Mouse (Mus musculus): ENCODE measurements around the gene Trim11.

Trim11 gene

DNA sequence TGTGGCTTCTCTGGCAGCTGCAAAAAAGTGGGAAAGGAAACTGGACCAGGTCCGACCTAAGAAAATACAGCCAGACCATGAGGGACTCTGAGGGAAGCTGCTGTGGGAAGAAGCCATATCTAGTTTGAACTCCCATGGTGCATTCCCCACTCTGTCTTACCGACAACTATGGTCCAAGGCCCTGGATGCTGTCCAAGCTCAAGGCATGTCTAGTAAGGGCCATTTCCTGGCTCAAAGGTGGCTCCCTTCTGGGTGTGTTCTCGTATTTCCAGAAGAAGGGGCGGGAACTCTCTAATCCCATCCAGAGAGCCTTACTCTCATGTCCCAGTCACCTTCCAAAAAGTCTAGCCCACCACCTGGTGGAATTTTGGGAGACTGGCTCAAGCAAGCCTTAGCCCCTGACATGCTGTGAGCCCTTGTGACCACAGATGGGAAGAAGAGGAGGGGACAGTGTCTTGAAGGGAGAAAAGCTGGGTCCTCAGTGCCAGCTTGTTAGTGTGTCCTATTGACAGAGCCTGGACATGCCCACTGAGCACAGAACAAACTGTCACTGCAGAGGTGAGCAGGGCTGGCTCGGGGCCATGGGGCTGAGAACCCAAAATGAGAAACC, 2.6 kb downstream of the Trim11 start:
- DNase-seq (ENCODE audit: low spot score) = no peak

DNA sequence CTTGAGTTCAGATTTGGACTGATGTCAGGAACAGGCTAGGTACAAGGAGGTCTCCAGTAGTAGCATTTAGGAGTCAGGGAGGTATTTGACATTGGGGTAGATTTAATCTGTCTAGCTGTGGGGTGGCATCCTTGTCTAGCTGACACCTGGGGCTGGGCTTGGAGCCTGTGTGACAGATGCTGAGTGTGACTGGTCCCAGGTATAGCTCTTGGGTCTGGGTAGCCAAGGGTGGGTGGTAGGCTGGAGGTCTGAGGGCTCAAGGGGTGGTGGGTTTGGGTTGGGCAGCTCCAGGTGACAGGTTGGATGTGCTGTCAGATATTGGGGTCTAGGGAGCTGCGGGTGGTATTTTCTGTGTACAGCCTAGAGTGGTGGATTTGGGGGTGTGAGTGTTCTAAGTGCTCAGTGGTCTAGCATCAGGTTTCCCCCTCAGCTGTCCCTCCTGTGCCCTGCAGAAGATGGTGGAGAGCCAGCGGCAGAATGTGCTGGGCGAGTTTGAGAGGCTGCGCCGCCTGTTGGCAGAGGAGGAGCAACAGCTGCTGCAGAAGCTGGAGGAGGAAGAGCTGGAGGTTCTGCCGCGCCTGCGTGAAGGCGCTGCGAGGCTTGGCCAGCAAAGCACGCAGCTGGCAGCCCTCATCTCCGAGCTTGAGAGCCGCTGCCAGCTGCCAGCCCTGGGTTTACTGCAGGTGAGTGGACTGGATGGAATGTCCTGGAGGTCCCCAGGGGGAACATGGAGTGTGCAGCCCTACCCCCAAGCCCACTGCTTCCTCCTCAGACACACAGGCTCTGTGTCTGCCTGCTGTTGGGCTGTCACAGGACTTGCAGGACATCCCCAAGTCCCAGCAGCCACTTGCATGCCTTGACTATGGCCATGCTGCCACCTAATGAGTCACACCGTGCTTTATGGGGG, 3.9 kb downstream of the Trim11 start:
- no peak for DNase-seq (ENCODE audit: low spot score)

DNA sequence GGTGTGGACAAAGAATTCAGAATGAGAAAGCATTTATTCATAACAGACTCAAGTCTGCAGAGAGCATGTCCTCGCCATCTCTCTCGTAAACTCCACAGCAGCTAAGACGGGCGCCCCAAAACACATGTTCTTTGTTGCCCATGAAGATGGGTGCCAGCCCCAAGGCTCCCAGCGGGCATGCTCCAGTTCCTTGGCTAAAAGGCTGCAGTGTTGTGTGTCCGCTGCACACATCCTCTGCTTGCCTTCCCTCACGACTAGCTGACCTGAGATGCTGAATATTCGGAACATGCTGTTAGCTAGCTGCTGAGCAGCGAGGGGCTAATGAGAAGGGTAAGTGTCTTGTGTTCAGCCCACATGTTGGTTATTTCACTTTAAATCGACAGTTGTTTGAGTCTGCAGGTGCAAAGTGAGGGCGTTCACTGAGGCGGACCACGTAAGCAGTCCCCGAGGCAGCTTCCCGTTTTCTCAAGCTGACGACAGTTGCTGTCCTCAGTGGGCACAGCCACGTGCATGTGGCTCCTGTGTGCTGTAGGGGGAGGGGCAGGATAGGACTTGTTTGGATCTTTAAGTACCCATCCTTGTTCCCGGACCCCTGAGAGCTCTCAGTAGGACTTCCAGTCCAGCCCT, 4.7 kb downstream of the Trim11 start:
- no peak for DNase-seq (ENCODE audit: low spot score)

DNA sequence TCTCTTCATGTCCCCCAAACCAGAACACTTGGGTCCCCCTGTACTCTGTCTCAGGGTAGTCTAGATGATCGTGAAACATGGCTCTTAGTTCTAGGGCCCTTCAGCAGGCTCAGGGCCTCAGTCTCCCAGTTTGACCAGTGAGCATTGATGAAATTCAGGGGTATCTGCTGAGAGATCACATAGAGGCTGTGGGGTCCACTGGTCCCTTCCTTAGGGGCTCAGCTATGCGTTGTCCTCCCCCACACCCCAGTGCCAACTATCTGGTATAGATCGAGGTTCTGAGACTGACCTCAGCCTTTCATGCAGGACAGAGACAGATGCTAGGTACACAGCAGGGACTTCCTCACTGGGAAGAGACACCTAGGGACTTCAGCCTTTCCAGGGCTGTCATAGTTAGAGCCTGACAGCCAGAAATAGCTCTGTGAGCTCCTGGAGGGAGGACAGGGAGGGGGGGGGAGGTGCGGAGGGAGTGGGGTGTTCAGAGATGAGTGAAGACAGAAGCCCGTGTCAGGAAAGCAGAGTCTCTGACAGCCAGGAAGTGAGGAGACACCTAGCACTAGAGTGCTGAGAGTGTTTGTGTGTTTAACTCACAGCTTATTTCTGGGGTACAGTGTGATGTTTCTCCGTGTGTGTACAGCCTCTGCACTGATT, 5.9 kb downstream of the Trim11 start:
- no peak for DNase-seq (ENCODE audit: low spot score)

DNA sequence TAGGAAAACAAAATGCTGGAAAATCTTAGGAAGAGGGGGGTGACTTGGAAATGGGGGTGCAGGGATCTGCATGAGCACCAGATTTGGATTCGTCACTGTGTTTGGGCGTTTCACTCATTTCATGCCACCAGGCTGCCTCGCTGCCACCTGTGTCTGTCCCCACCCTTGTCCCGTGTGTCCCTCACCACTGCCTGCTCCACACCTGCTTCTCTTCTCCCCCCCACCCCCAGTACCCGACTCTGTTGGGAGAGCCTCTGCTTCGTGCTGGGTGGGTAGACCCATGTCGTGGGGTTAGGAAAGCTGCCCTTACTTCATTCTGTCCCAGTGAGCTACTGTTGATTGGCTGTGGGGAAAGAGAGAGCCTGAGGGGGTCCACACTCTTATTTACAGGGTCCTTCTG, 6.8 kb downstream of the Trim11 start:
- no peak for DNase-seq (ENCODE audit: low spot score)

DNA sequence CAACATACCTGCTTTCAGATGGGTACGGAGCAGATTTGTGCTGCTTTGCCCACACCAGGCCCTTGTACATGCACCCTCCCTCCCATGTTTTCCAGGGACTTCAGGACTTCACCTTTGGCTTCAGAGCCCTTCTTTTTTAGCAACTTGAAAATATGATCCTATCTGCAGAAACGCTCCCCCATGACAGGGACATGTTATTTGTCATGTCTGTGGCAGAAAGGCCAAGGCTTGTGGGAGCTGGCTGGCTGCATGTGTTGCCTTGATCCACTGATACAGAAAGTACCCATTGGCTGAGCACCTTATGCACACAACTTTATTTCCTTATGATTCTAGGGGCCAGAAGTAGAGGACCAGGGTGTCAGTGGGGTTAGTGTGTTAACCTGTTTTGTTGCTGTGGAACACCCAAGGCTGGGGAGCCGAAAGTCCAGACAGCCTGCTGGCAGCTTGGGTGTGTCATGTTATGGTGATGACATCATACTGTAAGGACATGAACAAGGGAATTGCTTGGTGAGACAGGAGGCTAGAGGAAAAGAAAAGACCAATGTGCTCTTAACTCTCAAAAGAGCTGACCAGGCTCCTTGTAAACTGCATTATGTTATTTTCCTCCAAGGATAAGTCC, 7.5 kb downstream of the Trim11 start:
- DNase-seq (ENCODE audit: low spot score) = no peak

DNA sequence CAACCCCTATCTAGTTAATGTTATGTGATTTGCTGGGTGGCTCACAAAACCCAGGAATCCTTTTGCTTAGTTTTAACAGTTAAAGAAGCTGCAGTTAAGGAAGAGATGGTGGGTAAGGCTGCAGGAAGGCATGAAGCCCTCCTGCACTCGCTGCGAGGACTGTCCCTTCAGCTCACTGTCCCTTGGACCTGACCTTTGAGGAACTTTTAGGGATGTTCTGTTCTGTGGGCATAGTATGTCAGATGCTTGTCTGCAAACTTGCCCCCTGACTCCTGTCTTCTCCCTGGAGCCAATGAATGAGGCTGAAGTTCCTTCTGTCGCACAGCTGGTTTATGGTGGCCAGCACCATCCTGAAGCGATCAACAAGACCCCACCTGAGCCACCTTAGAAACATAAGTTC, 11.3 kb downstream of the Trim11 start:
- no peak for DNase-seq (ENCODE audit: low spot score)

DNA sequence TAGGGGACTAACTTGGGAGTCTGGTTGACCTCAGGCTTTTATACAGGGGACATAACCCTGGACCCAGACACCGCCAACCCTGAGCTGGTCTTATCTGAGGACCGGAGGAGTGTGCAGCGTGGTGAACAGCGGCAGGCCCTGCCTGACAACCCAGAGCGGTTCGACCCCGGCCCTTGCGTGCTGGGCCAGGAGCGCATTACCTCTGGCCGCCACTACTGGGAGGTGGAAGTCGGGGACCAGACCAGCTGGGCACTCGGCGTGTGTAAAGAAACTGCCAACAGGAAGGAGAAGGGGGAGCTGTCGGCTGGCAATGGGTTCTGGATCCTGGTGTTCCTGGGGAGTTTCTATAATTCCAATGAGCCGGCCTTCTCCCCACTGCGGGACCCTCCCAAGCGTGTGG, 12.2 kb downstream of the Trim11 start:
- DNase-seq (ENCODE audit: low spot score) = no peak

DNA sequence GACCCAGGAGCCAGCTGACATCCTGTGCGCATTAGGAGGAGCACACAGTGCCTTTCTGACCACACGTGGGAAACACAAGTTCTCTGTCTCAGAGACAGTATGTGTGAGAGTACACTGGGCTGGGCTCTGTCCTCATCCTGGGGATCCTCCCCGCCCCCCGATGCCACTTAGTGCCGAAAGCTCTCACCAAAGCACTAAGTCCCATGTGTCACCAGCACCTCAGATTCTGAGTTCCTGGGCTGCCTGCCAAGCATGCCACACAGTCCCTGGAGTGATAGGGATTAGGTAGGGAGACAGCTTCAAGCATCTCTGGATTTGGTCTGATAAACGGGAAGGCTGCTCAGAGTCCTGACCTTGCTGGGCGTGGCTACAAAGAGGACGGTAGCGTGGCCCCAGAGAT, 12.9 kb downstream of the Trim11 start:
- DNase-seq (ENCODE audit: low spot score) = no peak

DNA sequence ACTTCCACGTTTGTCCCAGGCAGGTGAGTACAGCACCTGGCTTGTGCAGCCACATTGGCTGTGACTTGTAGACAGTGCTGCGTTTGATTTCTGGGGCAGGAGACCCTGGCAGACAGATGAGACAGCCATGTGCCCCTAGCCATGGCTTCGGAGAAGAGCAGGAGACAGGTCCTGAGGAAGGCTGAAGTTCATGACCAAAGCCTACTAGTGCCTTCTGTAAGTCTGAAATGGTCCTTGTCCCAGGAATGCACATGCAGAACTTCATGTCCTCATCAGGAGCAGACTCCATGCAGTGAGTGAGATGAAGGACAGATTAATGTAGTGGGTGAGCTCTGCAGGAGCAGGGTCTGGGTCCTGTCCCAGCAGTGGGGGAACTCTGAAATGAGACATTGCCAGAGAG, 14.0 kb downstream of the Trim11 start:
- no peak for DNase-seq (ENCODE audit: low spot score)

DNA sequence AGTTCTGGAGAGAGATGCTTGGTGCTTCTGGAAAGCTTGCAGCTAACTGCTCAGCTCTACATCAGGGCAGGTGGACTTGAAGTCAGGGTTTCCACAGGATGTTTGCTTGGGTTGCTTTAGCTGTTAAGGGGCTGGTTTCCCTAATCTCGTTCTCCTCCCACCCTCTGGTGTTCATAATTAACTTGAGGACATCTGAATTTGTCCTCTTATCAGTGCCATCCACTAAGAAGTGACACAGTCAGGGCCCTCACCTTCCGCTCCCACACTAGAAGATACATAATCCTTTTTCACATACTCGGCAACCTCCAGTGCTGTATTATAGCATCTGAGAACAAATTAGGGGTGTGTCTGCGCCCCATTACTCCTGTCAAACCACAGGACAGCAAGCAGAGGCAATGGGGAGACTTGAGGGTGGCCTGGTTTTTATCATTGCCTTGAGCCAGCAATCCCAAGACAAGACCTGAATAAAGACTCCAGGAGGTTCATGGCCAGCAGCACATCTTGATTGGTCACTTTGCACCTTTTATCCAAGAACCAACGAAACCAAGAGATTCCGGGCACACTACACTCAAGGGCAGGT, 15.3 kb downstream of the Trim11 start:
- no peak for DNase-seq (ENCODE audit: low spot score)

DNA sequence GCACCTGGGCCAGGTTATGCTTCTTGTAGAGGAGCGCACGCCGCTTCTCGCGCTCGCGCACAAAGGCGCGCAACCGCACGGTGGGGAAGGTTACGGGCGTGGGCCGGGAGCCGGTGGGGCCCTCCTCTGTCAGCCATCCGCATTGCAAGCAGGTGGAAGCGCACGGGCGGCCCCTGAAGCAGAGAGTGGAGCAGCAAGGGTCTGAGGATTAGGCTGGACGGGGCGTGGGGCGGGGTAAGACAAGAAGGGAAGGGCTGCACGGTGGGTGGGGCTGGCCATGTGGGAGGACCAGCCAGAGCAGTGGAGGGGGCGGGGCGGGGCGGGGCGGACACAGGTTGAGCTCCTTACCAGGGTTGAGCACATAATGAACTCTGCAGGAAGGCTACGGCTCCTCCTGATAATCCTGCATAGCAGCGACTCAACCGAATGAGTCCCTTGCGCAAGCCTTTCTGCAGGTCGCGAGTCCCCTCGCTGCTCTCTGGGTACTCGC, 16.5 kb downstream of the Trim11 start:
- DNase-seq (ENCODE audit: low spot score) = no peak

DNA sequence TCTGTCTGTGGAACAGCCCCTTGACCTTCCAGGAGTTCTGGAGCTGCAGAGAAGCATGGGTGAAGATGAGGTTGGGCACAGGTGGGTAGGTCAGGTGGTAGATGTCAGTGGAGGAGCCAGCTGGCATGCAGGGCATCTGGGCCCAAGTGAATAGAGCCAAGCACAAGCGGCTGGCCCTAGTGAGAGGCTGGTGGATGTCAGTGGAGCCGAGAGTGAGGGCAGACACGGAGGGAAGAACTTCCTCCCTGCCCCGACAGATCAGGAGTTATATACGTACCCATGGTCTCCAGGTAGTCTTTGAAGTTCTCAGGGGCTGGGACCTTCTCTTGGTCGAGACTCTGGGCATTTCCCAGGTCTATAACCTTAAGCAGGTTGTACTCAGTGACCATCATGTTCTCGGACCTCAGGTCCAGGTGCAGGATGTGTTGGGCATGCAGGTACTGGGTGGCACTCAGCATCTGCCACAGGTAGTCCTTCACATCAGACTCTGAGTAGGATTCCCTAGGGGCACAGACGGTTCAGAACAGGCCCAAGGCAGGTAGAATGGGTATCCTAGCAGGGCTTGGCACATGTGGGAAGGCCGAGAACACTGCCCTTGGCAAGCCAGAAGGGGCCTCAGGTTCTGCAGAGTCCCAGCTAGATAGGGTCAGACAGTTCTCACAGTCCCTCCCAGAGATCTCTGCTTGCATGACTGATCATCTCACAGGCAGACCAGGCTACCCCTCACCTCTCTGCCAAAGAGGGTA, 17.3 kb downstream of the Trim11 start:
- no peak for DNase-seq (ENCODE audit: low spot score)

DNA sequence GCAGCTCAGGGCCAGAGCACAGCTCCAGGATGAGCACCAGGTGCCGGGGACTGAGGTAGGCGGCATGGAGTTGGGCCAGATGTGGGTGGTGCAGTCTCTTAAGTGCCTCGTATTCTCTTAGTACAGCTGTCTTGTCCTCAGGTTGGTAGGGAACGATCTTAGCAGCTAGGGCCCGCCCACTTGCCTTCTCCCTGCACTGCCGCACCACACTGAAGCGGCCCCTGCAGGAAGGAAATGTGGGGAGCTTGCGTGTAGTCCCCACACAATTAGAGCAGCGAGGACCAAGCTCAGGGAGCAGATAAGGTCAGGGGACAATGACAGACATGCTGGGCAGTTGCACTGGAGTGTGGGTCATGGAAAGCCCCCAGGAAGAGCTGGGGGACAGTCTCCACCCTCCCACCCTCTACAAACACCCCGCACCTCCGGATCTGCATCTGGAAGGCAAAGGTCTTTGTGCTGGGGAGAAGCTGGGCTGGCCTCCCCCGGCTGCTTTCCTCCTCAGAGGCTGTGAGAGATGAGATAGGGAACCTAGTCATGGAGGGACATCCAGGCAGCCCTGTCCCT, 18.0 kb downstream of the Trim11 start:
- no peak for DNase-seq (ENCODE audit: low spot score)

DNA sequence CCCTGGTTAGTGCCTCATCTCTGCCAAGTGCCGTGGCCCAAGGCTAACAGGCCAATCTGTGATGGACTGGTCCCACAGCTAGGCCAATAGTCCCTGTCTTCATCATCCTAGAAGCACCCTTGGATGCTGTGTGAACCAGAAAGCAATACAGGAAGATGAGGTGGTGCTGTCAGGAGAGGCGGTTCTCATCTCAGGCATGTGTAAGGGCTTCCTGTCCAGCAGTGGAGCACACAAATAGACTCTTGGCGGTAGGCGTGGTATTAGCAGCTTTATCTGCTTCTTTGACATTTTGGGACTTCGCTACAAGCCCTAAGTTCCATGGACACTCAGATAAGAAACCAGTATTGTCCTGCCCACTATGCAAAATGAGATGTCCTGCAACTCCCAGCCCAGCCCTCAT, 19.6 kb downstream of the Trim11 start:
- DNase-seq (ENCODE audit: low spot score) = no peak

DNA sequence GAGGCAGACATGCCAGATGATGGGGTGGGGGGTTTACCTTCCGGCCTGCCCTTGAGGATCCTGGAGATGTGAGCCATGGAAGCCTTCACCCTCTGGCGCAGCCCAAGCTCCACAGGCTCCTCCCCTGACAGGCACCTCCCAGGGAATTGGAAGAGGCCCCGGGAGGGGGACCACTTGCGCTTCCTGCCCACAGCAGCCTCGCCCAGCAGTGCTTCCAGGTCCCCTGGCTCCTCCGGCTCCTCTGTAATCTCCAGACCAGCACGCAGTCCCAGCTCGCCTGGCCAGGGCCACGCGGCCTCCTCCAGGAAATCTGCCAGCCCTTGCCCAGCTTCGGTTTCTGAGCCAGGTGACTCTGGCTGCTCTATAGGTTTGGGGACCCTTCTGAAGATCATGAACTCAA, 21.3 kb downstream of the Trim11 start:
- DNase-seq (ENCODE audit: low spot score) = no peak

DNA sequence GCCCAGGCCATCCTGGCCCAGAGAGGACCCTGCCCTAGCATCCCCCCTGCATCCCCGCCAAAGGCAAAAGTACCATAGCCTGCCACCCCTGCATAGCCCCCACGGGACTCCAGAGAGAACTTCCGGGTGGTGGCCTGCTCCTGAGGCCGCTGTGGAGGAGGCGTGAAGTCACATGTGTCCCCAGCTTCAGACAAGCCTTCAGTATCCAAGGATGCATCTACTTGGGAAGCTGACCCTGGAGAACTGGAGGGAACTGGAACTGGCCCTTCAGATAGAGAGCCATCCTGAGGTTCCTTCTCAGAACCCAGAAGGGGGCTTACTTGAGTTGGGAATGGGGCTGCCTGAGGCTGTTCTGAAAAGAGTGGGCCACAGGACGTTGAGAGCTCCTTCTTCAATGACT, 21.9 kb downstream of the Trim11 start:
- no peak for DNase-seq (ENCODE audit: low spot score)

DNA sequence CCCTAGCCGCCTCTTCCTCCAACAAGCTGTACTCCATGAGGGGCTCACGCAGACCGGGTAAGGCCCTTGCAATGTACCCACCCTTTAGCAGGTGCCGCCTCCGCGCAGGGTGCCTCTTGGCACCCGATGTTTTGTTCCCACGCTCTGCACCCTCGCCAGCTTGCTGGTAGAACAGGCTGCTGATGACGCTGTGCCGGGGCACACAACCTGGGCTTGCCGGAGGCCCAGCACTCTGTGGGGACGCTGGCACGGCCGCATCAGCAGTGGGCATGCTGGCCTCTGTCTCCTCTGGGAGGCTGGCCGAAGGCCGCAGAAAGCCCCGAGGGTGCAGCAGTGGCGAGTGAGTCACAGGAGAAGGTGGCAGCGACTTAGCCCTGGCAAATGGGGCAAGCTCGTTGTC, 22.7 kb downstream of the Trim11 start:
- DNase-seq (ENCODE audit: low spot score) = no peak

DNA sequence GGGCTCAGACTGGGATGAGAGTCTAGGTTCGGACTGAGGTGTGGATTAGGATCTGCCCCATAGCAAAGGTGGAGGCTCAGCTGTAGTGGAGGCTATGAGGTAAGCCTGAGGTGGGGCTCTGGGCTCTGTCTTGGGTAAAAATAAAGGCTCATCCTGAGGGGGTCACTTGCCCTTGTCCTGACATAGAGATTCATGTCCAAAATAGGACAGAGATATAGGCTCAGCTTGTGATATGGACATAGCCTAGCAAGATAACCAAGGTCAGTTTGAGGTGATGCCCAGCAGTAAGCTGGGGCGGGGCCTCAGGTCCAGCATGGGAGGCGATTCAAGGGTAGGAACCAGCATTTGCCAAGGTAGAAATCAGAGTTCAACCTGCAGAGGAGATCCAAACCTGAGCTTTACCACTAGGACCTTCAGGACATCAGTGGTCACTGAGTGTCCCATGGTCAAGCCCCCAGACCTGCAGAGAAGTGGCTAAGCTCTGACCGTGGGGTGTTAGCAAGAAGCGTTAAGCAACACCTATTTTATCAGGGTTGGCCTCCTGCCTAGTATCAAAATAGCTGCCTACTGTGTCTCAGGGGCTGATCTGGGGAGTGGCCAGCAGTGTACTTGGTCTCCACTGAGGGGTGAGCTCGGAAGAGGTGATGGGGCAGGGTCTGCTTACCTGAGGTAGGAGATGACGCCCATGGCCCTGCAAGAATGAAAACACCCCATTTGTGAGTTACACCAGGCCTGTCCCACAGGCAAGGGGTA, 24.6 kb downstream of the Trim11 start:
- DNase-seq (ENCODE audit: low spot score) = no peak

DNA sequence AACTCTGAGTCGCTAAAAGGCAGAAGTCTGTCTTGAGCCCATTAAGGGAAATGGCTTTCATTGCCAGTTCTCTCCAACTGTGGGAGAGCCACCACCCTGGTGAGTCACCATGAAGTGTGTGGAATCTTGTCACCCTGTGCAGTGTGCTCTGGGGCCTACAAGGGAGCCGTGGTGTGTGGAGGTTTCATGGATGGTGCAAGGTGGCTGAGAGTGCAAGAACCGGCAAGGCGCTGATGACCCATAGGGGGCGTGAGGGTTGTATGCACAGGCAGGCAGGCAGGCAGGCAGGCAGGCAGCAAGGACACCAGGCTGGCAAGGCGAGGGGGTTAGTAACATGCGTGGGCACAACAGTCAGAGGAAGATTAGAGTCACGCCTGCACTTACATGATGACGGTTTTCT, 37.2 kb downstream of the Trim11 start:
- no peak for DNase-seq (ENCODE audit: low spot score)

All from ovary, postnatal 10 days (tissue).